Mouse (Mus musculus) ES-E14 (cell line): ENCODE measurements around the gene Smad5.

ENCODE experiments used
- HCFC1 ChIP-seq: IDR thresholded peaks from 2 replicates; pipeline ENCODE4 v1.6.1; 2012; ENCODE audit warnings: low read length, inconsistent platforms, borderline replicate concordance; ENCODE audit not compliant: insufficient read depth
- MAFK ChIP-seq: IDR thresholded peaks from 2 replicates; pipeline ENCODE4 v1.6.1; 2014; ENCODE audit warnings: mild to moderate bottlenecking, low read depth, low read length, inconsistent platforms; ENCODE audit not compliant: insufficient read depth
- ZC3H11A ChIP-seq: IDR thresholded peaks from 2 replicates; pipeline ENCODE4 v1.6.1; 2012; ENCODE audit warnings: low read depth, mild to moderate bottlenecking, inconsistent platforms, low read length, borderline replicate concordance
- ZNF384 ChIP-seq: IDR thresholded peaks from 2 replicates; pipeline ENCODE4 v1.6.1; 2012; ENCODE audit warnings: low read depth, low read length, inconsistent platforms

DNA sequence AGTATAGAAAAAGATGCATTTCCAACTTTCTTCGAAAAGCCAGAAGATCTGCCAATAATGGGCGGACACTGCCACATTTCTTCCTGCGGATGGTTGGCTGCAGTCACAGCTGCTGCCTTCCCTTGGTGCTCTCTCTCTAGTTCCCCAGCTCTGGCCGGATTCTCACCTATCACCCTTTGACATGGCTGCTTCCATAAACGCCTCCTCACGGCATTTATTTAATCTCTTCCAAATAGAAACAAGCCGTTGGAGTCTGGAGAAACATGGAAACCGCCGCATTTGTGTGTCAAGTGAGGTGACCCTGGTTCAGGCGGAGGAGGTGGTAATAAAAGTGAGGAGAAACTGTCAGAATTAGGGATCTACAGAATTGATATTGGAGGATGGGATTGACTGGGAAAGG is 886 bp upstream of the Smad5 start:
- TF ChIP-seq ZNF384 (no peak), HCFC1 (no peak), ZC3H11A (no peak), MAFK (no peak)
